Mouse (Mus musculus) 3T3-L1 (cell line): ENCODE results near the gene Rpl23.
"Not testable (repeated sequence)": the region's sequence is repeated elsewhere in the genome, so short reads cannot be mapped to it uniquely, and the experiment has no call there.

Source experiments
- DNase-seq: peaks from one replicate; pipeline ENCODE4 v3.0.0-alpha.2; 2015; ENCODE audit warnings: low read depth, low spot score

Gene Rpl23

GRCm38 (mm10) chr11:97799994-97800690, 17.9 kb upstream of the Rpl23 start:
- peak; percentile 77 for DNase-seq

GRCm38 (mm10) chr11:97799146-97799993, 17.1 kb upstream of the Rpl23 start:
- DNase-seq: peak; percentile 78

DNA sequence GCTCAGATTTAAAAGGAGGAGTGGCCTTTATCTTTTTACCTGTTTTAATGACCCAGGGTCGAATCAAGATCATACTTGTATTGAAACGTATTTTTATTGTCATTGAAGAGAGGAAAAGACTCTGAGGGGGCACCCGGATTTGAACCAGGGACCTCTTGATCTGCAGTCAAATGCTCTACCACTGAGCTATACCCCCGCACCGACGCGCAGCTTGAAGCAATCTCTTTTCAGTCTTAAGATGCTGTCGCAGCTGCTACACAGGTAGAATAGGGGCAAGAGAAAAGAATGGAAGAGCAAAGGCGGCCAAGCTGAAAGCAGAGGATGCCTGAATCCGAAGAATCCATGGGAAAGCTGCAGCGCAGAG, 16.5 kb upstream of the Rpl23 start, which contains the start of gene Lasp1:
Gene Lasp1 (plus strand): TSS at position 219 of the 364 bp plus-strand sequence.
- peak; percentile 92 for DNase-seq

- no peak for DNase-seq
Observed at GRCm38 (mm10) chr11:97798083-97798435, 15.8 kb upstream of the Rpl23 start.

- DNase-seq: peak; percentile 91
Observed at GRCm38 (mm10) chr11:97797369-97798082, 15.3 kb upstream of the Rpl23 start.

DNA sequence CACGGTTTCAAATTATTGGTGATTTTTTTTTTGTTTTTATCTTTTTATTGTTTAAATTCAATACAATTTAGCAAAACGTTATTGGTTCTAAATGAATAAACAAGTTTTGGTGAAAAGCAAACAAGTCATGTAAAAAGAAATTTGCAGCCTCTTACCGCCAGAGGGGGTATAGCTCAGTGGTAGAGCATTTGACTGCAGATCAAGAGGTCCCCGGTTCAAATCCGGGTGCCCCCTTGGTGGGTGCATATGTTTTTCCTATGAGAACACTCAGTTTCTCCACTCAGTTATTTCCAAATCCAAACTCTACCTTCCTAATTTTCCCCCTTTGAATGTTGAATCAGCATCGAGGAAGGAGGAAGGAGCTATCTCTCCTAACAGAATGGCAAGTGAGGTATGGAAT, 14.7 kb upstream of the Rpl23 start:
- peak; percentile 87 for DNase-seq

DNA sequence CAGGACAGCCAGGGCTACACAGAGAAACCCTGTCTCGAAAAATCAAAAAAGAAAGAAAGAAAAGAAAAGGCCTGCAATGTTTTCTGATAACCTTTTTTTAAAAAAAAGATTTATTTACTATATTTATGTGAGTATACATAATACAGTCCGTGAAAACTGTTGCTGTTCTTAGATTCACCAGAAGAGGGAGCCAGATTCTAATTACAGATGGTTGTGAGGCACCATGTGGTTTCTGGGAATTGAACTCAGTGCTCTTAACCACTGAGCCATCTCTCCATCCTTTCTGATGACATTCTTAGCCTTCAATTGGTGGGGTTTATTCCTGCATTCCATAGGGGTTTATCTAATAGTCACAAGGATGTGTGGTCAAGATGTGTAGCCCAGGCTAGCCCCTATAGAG, 10.9 kb upstream of the Rpl23 start:
- DNase-seq: peak; percentile 94

- DNase-seq: not testable (repeated sequence)
Observed at GRCm38 (mm10) chr11:97790778-97791438, 8.7 kb upstream of the Rpl23 start.

GRCm38 (mm10) chr11:97789727-97790126, 7.5 kb upstream of the Rpl23 start:
- no peak for DNase-seq

GRCm38 (mm10) chr11:97787961-97788360, 5.7 kb upstream of the Rpl23 start:
- DNase-seq: no peak

DNA sequence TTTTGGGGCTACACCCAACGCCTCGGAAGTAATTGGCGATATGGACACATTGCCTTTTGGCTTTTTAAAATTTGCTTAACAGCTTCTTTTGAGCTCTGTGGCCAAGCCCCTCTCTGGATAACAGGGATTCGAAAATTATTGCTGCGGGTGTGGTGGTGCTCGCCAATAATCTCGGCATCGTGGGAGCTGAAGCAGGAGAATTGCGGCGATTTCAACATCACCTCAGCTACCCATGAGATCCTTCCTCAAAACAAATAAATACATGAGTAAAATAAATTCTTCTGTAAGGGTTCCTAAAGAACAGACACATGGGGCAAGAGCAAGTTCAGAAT, 293 bp upstream of the Rpl23 start:
- no peak for DNase-seq

DNA sequence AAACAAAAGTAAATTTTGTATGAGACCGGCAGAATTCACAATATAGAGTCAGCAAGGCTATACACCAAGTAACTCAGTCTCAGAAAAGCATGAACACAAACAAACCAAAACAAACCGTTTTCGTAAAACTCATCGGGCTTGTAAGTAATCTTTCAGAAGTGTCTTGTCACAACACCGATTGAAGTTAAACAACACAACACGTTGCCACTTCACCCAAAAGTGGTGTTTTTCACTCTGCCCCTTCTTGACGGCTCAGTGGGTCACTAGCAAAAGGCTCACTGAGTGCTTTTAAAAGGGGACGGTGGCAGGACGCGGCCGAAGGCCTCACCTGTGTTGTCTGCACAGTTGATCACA, 782 bp downstream of the Rpl23 start:
- no peak for DNase-seq

DNA sequence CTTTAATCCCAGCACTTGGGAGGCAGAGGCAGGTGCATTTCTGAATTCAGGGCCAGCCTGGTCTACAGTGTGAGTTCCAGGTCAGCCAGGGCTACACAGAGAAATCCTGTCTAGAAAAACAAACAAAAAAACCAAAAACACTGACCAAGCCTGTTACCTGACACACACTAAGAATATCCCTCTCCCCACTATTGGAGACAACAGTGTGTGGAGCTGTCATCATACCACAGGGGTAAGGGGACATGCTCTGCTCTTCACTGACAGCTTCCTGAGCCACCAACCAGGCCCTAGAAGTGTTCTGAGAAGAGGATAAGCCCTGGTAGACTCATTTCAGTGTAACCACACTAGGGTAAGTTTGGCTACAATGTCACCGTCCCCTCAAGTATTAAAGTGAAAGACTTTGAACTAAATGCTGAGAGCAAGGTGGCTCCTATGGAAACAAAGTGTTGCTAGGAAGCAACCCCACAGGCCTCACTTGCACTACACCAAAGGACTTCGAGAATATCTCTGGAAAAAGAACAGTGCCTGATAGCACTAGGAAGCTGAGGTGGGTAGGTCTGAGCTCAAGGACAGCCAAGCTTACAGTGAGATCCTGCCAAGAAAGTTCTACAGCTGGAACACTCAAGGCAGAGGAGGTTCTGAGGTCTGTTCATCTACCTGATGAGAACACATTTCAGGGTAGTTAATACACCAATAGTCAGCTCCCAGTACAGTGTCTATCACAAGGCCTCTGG, 2.1 kb downstream of the Rpl23 start:
- DNase-seq: no peak

DNA sequence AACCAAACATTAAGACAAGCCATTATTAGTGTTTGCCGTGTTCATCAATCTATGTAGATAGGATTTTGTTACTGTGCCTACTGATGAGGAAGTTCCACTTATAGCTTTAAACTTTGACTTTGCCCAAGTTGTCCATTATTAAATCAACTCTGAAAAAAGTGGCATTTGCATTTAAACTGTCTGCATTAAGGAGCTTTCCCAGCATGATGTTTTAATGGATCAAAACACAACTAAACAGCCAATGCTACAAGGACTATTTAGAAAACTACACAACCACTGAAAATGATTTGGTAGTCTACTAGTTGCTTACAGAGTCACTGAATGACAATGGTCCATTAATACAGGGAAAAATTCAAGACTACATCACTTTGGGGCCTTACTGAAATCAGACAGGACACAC, 3.3 kb downstream of the Rpl23 start:
- no peak for DNase-seq

DNA sequence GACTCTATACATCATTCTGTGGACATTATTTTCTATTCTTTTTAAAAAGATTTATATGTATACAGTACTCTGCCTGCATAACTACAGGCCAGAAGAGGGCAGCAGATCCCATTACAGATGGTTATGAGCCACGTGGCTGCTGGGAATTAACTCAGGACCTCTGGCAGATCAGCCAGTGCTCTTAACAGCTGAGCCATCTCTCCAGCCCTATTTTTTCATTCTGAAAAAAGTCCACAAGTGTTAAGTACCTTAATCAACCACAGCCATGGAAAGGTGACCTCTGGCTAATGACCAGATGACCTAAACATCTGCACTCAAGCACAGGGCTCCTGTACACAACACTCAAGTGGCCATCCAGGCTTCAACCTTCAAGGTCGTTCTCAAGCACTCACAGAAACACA, 5.1 kb downstream of the Rpl23 start:
- DNase-seq: peak; percentile 82

DNA sequence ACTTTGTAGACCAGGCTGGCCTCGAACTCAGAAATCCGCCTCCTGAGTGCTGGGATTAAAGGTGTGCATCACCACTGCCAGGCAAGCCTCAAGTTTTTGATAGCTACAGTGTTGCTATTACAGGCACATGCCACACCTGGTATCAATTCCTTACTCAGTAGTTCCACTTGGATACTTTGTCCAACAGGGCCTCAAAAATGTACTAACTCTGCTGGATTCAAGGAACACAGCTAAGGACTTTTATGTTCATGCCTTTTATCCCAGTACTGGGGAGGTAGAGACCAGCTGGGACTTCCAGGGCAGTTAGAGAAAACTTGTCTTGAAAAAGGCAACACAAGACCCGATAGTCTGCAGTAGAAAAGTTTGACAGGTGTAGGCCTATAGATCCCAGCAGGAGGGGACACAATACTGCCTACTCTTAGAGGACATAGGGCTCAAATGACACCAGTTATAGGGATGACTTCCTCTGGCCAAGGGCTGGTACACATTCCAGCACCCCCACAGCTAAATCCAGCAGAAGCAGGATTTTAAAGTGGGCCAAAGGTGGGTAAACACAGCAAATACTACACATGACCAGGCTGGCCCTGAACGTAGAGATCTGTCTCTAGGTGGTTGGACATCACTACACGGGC, 5.6 kb downstream of the Rpl23 start:
- DNase-seq: no peak

- DNase-seq: no peak
Observed at GRCm38 (mm10) chr11:97775808-97776496, 6.3 kb downstream of the Rpl23 start, which contains the start of gene 1700001P01Rik. Gene 1700001P01Rik (minus strand): TSS chr11:97775918.

DNA sequence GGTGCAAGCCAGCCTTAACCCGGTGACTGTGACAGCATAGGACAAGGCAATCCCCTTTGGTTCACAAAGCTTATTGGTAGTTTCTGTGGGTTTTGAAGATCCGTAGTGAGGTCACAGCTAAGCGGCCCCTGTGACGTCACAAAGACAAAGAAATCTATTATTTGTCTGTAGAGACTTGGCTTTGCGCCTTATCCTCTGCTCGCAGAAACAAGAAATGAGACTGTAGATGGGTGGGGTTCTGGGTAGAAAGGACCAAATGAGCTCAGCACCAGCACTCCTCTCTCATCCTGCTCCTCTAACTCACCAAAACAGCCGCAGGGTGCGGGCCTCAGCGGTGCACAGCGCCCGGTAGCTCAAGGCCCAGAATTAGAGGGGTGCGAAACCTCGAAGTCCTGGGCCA, 7.1 kb downstream of the Rpl23 start:
- no peak for DNase-seq

GRCm38 (mm10) chr11:97771410-97771809, 10.8 kb downstream of the Rpl23 start:
- no peak for DNase-seq

DNA sequence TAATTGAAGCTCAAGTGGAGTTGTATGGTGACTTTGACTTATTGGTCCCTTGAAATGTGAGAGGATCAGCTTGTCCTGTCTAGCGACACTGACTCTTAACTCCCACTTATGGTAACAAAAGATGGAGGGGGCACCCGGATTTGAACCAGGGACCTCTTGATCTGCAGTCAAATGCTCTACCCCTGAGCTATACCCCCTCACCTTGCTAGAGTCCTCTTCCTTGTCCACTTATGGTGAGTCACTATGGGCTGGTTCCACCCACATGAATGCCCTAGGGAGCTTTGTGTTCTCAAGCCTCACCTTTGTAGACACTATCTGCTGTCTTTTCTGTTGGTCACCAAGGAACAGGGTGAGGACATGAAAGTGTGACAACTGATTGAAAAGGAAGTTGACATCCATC, 12.5 kb downstream of the Rpl23 start:
- DNase-seq: peak; percentile 50
